Mouse (Mus musculus) intestine, embryonic 14.5 days (tissue): Measurements from ENCODE around the gene Snx25. TPM values are rescaled to one million over a fixed set of nuclear protein-coding genes. Genes with fewer than 3 reads are reported as not detected.

Source experiments
- ATAC-seq: fragments of 200-750 bp; cut with Nextera tagmentation; replicated peaks from 2 replicates; pipeline ENCODE4 v1.8.0; 2017; ENCODE audit warnings: low read depth, moderate number of reproducible peaks, moderate TSS enrichment, moderate library complexity; ENCODE audit not compliant: low FRiP score, low TSS enrichment
- DNase-seq: peaks from one replicate; pipeline ENCODE4 v3.0.0-alpha.2; 2018; ENCODE audit warnings: low spot score
- H3K27ac ChIP-seq: fragments of 300-500 bp; sonication (generic); 2 replicates; pipeline ENCODE4 v1.5.1; 2014; ENCODE audit warnings: low read depth, mild to moderate bottlenecking, control low read depth
- H3K27me3 ChIP-seq: fragments of 300-500 bp; sonication (generic); replicated peaks from 2 replicates; pipeline ENCODE4 v1.6.1; 2014; ENCODE audit warnings: low read length, control low read depth; ENCODE audit not compliant: control insufficient read depth, insufficient read depth
- H3K36me3 ChIP-seq: fragments of 300-500 bp; sonication (generic); 2 replicates; pipeline ENCODE4 v1.6.1; 2014; ENCODE audit warnings: low read length, control low read depth; ENCODE audit not compliant: control insufficient read depth, insufficient read depth
- H3K4me1 ChIP-seq: fragments of 300-500 bp; sonication (generic); replicated peaks from 2 replicates; pipeline ENCODE4 v1.6.1; 2014; ENCODE audit warnings: low read length, control low read depth, mixed read lengths; ENCODE audit not compliant: control insufficient read depth, insufficient read depth
- H3K4me2 ChIP-seq: fragments of 300-500 bp; sonication (generic); 2 replicates; pipeline ENCODE4 v1.6.1; 2014; ENCODE audit warnings: low read length
- H3K4me3 ChIP-seq: fragments of 300-500 bp; sonication (generic); 2 replicates; pipeline ENCODE4 v1.5.1; 2014; ENCODE audit warnings: low read depth, low read length, control low read depth, mixed read lengths
- H3K9ac ChIP-seq: fragments of 300-500 bp; sonication (generic); 2 replicates; pipeline ENCODE4 v1.6.1; 2014; ENCODE audit warnings: mild to moderate bottlenecking, low read length
- H3K9me3 ChIP-seq: fragments of 300-500 bp; sonication (generic); 2 replicates; pipeline ENCODE4 v1.6.1; 2016; ENCODE audit warnings: low read length, control low read depth; ENCODE audit not compliant: control insufficient read depth
- WGBS: fragments of 180-500 bp; shearing (Covaris S2); extraction: QIAGEN DNeasy Blood & Tissue Kit; methylation state at CpG from one replicate; pipeline ENCODE4 v1.1.7; 2014; 5-methylcytosine and 5-hydroxymethylcytosine counted together
- polyA plus RNA-seq: library from polyadenylated mRNA; unstranded; fragments of >200 nt; fragmentation: Nextera tagmentation; extraction: Ambion mirVana; gene quantifications from 2 replicates; pipeline ENCODE4 v1.2.1, GENCODE M21; 2014

Gene Snx25
- polyA plus RNA-seq = 11.1 and 11.2 TPM in 2 replicates

DNA sequence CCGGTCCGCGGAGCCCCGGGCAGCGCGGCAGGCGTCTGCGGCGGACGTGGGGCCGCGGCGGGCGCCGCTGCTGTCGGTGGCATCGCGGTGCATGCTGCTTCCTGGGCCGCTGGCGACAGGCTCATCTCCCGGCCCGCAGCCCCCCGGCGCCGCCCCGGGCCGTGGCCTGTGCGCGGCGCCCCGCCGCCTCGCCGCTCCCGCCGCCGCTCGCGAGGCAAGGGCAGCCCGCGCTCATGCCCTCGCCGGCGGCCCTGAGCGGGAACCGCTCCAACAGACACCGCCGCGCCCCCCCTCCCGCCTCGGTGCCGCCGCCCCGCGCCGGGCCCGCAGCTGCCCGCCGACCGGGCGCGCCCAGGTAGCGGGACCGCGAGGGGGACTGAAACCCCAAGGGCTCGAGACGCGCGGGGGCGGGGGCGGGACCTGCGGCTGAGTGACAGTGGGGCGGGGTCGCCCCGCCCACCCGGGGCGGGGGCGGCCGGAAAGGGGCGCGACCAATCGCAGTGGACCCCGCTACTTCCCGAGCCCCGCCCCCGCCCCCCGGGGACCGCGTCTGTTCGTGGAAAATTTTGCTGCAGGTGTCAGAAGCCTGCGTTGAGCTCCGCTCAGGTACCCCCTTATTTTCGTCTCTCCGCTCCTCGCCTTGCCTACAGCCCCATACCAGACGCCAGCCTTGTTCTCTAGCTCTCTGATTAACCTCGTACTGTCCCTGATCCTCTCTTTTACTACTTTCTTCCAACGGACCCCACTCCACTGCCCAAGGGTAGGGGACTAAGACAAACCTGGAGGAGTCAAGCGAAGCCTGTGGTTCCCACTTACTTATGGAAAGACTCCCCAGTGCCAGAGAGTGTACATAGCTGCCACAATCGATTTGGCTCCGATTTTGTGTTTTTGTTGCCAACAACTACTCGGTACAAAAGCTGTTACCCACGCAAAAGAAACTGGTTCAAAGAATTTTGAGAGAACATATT lies at the start of gene Snx25:
Snx25 (minus strand) TSS at position 96 of the 968 bp plus-strand sequence.
- peaks cover 9% of the 10 kb centered on the region for H3K27me3 ChIP-seq
- peak; percentile 86 for ATAC-seq
- H3K9me3 ChIP-seq = no peaks in the 10 kb centered on the region
- DNase-seq = peak; percentile 94
- H3K4me1 ChIP-seq = no peaks in the 10 kb centered on the region; the same call in 1 of the 2 replicates
- no peaks in the 10 kb centered on the region for H3K36me3 ChIP-seq
- H3K4me3 ChIP-seq = peak within 1 kb of the TSS; percentile 88
- 4% methylated on average over 65 of the region's 103 CpGs for WGBS
- H3K9ac ChIP-seq = peak within 1 kb of the TSS; percentile 77
- H3K27ac ChIP-seq = no peak within 1 kb of the TSS
- H3K4me2 ChIP-seq = peak within 1 kb of the TSS; percentile 82

DNA sequence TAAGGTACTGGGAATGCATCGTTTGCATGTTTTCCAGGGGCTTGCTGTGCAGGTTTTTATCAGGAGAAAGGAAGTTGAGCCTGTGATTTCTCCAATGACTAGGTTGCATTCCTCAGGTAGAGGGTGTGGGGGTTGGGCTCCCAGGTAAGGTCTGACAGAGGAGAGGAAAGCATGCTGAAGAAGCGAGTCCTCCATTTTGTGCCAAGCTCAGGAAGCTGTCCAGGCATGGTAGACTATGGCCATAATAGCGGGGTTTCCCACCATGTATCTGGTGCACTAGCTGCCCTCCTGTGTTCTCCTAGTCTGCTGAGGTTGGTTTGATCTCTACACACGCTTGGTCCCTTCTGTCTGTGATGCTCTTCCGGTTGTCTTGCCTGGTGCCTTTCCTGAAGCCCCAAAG lies 45.7 kb upstream of the Snx25 start:
- DNase-seq (no peak), ATAC-seq (no peak)
- Histone ChIP-seq H3K4me3 (no peak overlapping the region), H3K9ac (no peak overlapping the region), H3K4me2 (no peak overlapping the region), H3K27me3 (no peaks in the 10 kb centered on the region), H3K27ac (no peak overlapping the region), H3K4me1 (no peaks in the 10 kb centered on the region), H3K9me3 (no peaks in the 10 kb centered on the region), H3K36me3 (peaks cover 14% of the 10 kb centered on the region)
- 82% methylated on average over 5 of the region's 5 CpGs for WGBS

DNA sequence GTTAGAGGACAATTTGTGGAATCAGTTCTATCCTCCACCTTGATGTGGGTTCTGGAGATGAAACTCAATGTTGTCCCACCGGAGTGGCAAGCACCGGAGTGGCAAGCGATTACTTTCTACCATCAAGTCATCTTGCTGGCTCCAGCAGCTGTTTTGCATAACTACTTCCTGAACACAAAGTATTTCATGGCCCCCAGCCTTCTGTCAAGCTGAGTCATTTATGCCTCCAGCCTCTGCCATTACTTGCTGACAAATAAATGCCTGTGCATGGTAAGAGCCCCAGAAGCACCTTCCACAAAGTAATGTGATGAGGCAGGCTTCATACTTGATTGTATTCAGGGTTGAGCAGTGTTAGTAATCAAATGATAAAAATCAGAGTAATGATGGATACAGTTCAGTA lies 44.9 kb upstream of the Snx25 start:
- WGBS = 89% methylated on average over 3 of the region's 3 CpGs
- ATAC-seq = no peak
- H3K4me1 ChIP-seq = no peaks in the 10 kb centered on the region
- H3K4me2 ChIP-seq = no peak overlapping the region
- H3K4me3 ChIP-seq = no peak overlapping the region
- no peak overlapping the region for H3K9ac ChIP-seq
- H3K27me3 ChIP-seq = no peaks in the 10 kb centered on the region
- H3K9me3 ChIP-seq = no peaks in the 10 kb centered on the region
- no peak for DNase-seq
- H3K27ac ChIP-seq = no peak overlapping the region
- H3K36me3 ChIP-seq = peaks cover 17% of the 10 kb centered on the region

DNA sequence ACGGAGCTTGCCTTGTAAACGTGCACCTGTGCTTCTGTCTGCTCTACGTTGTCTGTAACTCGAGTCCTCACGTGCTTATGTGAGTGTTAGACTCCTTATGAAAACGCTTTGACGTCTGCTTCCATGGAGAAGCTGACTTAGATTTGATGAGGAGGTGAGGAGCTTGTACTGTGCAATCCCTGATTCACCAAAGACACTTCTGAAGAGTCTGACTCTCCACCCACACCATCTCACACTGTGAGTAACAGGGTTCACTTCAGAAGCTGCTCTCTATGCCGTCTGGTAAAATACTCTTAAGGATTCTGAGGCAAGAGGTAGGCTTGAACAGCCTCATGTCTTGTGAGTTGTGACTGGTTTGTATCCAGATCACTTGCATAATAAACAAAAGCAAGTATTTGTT lies 41.1 kb upstream of the Snx25 start:
- WGBS = 87% methylated on average over 8 of the region's 8 CpGs
- H3K27me3 ChIP-seq = no peaks in the 10 kb centered on the region
- H3K9me3 ChIP-seq = no peaks in the 10 kb centered on the region
- H3K4me1 ChIP-seq = no peaks in the 10 kb centered on the region
- H3K9ac ChIP-seq = no peak overlapping the region
- no peak overlapping the region for H3K4me2 ChIP-seq
- H3K27ac ChIP-seq = no peak overlapping the region
- ATAC-seq = no peak
- DNase-seq = no peak
- no peak overlapping the region for H3K4me3 ChIP-seq
- peaks cover 23% of the 10 kb centered on the region; the same call in 1 of the 2 replicates for H3K36me3 ChIP-seq

DNA sequence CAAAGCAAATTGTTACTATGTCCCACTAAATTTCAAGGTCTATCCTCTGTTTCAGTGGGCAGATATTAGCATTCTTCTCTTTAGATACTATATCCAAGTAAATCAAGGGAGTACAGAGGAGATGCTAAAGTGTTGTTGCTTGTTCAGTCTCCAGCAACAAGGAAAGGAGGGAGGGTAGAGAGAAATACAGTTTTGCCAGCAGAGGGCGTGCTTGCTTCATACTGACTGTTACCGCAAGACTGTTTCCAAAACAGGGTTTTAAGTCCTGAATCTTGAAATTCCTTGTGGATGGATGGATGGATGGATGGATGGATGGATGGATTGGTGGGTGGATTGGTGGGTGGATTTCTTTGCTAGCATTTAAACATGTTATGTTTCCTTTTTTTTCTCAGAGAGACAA lies 33.4 kb upstream of the Snx25 start:
- no peak overlapping the region for H3K9ac ChIP-seq
- H3K27ac ChIP-seq = no peak overlapping the region
- ATAC-seq = no peak
- H3K9me3 ChIP-seq = no peaks in the 10 kb centered on the region
- H3K4me1 ChIP-seq = no peaks in the 10 kb centered on the region
- no peaks in the 10 kb centered on the region for H3K27me3 ChIP-seq
- H3K4me3 ChIP-seq = no peak overlapping the region
- peak; percentile 77 for DNase-seq
- H3K4me2 ChIP-seq = no peak overlapping the region
- H3K36me3 ChIP-seq = 0 out of 2 replicates have a peak, but pooled peaks cover 5% of the 10 kb centered on the region
- 12% methylated on average over 2 of the region's 2 CpGs for WGBS

DNA sequence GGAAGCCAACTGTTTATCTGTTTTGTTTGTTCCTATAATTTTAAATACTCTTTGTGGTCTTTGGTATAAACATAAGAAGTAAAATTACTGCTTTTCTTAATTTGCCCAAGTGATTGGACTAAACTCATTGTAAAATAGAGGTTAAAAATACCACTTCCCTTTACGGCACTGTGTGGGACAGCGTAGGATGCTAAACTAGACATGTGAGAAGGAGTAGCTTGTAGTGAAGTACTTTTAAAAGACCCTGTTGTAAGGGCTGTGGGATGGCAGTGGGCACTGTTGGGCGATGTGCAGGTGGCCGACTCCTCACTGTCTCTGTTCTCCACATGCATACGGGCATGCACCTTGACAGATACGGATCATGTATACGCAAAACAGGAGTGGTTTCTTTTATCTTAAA lies 28.2 kb upstream of the Snx25 start:
- H3K27me3 ChIP-seq = no peaks in the 10 kb centered on the region
- ATAC-seq = no peak
- no peak for DNase-seq
- no peaks in the 10 kb centered on the region for H3K9me3 ChIP-seq
- WGBS = 88% methylated on average over 7 of the region's 7 CpGs
- 0 out of 2 replicates have a peak, but pooled peaks cover 9% of the 10 kb centered on the region for H3K36me3 ChIP-seq
- H3K27ac ChIP-seq = no peak overlapping the region
- no peaks in the 10 kb centered on the region for H3K4me1 ChIP-seq
- no peak overlapping the region for H3K9ac ChIP-seq
- no peak overlapping the region for H3K4me2 ChIP-seq
- H3K4me3 ChIP-seq = no peak overlapping the region

DNA sequence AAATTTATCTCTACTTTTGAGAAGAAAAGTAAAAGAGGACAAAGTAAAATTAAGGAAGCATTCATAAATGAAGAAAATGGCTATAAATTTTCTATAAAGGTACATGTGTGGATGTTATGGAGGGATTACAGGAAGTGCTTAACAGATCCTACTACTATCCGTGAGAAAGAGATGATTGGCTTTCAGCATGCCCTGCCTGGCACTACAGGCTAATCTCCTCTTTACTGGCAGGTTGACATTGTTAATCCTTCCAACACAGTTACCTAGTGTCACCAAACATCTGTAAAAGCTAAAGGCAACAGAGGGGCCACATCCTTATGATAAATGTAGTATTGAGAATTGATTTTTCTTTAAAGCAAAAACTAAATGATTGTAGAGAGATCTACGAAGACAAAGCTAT lies 21.7 kb upstream of the Snx25 start:
- H3K4me3 ChIP-seq = no peak overlapping the region
- H3K4me1 ChIP-seq = no peaks in the 10 kb centered on the region
- no peak for ATAC-seq
- no peak overlapping the region for H3K9ac ChIP-seq
- no peak for DNase-seq
- no peaks in the 10 kb centered on the region for H3K9me3 ChIP-seq
- no peak overlapping the region for H3K27ac ChIP-seq
- no peaks in the 10 kb centered on the region for H3K27me3 ChIP-seq
- peaks cover 22% of the 10 kb centered on the region for H3K36me3 ChIP-seq
- 77% methylated on average over 2 of the region's 2 CpGs for WGBS
- H3K4me2 ChIP-seq = no peak overlapping the region

DNA sequence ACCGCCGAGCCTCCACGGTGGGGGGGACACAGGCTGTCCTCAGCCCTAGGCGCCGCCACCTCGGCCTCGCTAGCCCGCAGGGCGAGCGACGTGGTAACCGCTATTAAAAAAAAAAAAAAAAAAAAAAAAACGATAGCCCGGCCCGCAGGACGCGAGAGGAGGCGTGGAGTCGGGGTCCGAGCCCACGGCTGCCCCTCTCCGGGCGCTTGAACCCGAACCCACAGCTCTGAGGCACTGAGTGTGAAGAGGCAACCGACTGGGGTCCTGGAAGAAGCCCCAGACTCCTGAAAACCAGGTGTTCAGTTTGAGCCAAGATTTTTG lies 11.9 kb upstream of the Snx25 start:
- no peak for DNase-seq
- H3K36me3 ChIP-seq = no peaks in the 10 kb centered on the region
- H3K9ac ChIP-seq = peak overlapping the region; percentile 89
- peak overlapping the region; percentile 77 for H3K4me2 ChIP-seq
- H3K27me3 ChIP-seq = no peaks in the 10 kb centered on the region
- H3K9me3 ChIP-seq = no peaks in the 10 kb centered on the region
- ATAC-seq = no peak; the same call in 1 of the 2 replicates
- WGBS = under 1% methylated on average over 24 of the region's 25 CpGs
- H3K27ac ChIP-seq = peak overlapping the region; percentile 78
- H3K4me3 ChIP-seq = peak overlapping the region; percentile 61
- H3K4me1 ChIP-seq = peaks cover 8% of the 10 kb centered on the region; the same call in 1 of the 2 replicates
